Mouse (Mus musculus): ENCODE results near the gene Hnrnpl. TPM values are rescaled to one million over a fixed set of nuclear protein-coding genes. Genes with fewer than 3 reads are reported as not detected.

Hnrnpl gene
- total and polyA plus RNA-seq, 3 experiments: 192 to 208 (median 206) TPM

GRCm38 (mm10) chr7:28860898-28861297 is 52.6 kb downstream of the Hnrnpl start:
- Histone ChIP-seq H3K4me1 (ENCODE audit: control insufficient read depth, insufficient read depth, low read length) (no peaks in the 10 kb centered on the region), H3K9ac (ENCODE audit: low read depth, low read length) (no peak overlapping the region), H3K27ac (no peak overlapping the region), H3K36me3 (ENCODE audit: control insufficient read depth, insufficient read depth, low read length) (no peaks in the 10 kb centered on the region), H3K4me3 (no peak overlapping the region), H3K27me3 (ENCODE audit: control insufficient read depth, insufficient read depth, low read length) (no peaks in the 10 kb centered on the region), H3K79me2 (replicated peaks; ENCODE audit: control insufficient read depth, insufficient read depth, low read length) (no peaks in the 10 kb centered on the region)
- DNase-seq: no peak
- intact Hi-C loops (cut with DNase I): no loop called here
- peak; percentile 32 for TF ChIP-seq CTCF (IDR thresholded peaks at IDR 0.05)
- no peak for TF ChIP-seq EP300 (IDR thresholded peaks at IDR 0.05; ENCODE audit: insufficient read depth, low read depth, low read length)
- 84% methylated on average over 6 of the region's 6 CpGs for whole genome bisulfite sequencing

- Histone ChIP-seq H3K4me1 (ENCODE audit: control insufficient read depth, insufficient read depth, low read length) (peaks cover 4% of the 10 kb centered on the region), H3K36me3 (ENCODE audit: control insufficient read depth, insufficient read depth, low read length) (no peaks in the 10 kb centered on the region), H3K4me3 (no peak overlapping the region), H3K27ac (no peak overlapping the region), H3K79me2 (replicated peaks; ENCODE audit: control insufficient read depth, insufficient read depth, low read length) (no peaks in the 10 kb centered on the region), H3K27me3 (ENCODE audit: control insufficient read depth, insufficient read depth, low read length) (no peaks in the 10 kb centered on the region), H3K9ac (ENCODE audit: low read depth, low read length) (no peak overlapping the region)
- no peak for TF ChIP-seq EP300 (IDR thresholded peaks at IDR 0.05; ENCODE audit: insufficient read depth, low read depth, low read length)
- TF ChIP-seq POLR2A (IDR thresholded peaks at IDR 0.05; ENCODE audit: insufficient read depth, low read depth, low read length): no peak
- no peak for TF ChIP-seq CTCF (IDR thresholded peaks at IDR 0.05)
- 72% methylated on average over 15 of the region's 15 CpGs for WGBS
- peak in 1 of 2 experiments; percentile 14 for DNase-seq
- intact Hi-C loops (cut with DNase I): no loop called here
These were observed 54.6 kb downstream of the Hnrnpl start for GRCm38 (mm10) chr7:28862817-28863499.

GRCm38 (mm10) chr7:28863540-28863939 is 55.2 kb downstream of the Hnrnpl start, which contains the start of gene Lgals7:
TSS of gene Lgals7 (plus strand) at chr7:28863853.
- H3K27ac ChIP-seq: no peak within 1 kb of the TSS
- TF ChIP-seq POLR2A (IDR thresholded peaks at IDR 0.05; ENCODE audit: insufficient read depth, low read depth, low read length) (no peak), EP300 (IDR thresholded peaks at IDR 0.05; ENCODE audit: insufficient read depth, low read depth, low read length) (no peak), CTCF (IDR thresholded peaks at IDR 0.05) (no peak)
- H3K36me3 ChIP-seq (ENCODE audit: control insufficient read depth, insufficient read depth, low read length): no peaks in the 10 kb centered on the region
- no peak within 1 kb of the TSS for H3K4me3 ChIP-seq
- no peak within 1 kb of the TSS for H3K9ac ChIP-seq (ENCODE audit: low read depth, low read length)
- no peaks in the 10 kb centered on the region for H3K27me3 ChIP-seq (ENCODE audit: control insufficient read depth, insufficient read depth, low read length)
- no peaks in the 10 kb centered on the region for H3K79me2 ChIP-seq (replicated peaks; ENCODE audit: control insufficient read depth, insufficient read depth, low read length)
- DNase-seq: no peak
- H3K4me1 ChIP-seq (ENCODE audit: control insufficient read depth, insufficient read depth, low read length): peaks cover 4% of the 10 kb centered on the region
- intact Hi-C loops (cut with DNase I): no loop called here
- WGBS: 67% methylated on average over 6 of the region's 6 CpGs

- DNase-seq: no peak
- Histone ChIP-seq H3K79me2 (replicated peaks; ENCODE audit: control insufficient read depth, insufficient read depth, low read length) (no peaks in the 10 kb centered on the region), H3K27me3 (ENCODE audit: control insufficient read depth, insufficient read depth, low read length) (no peaks in the 10 kb centered on the region), H3K9ac (ENCODE audit: low read depth, low read length) (no peak overlapping the region), H3K4me1 (ENCODE audit: control insufficient read depth, insufficient read depth, low read length) (peaks cover 4% of the 10 kb centered on the region), H3K36me3 (ENCODE audit: control insufficient read depth, insufficient read depth, low read length) (no peaks in the 10 kb centered on the region), H3K4me3 (no peak overlapping the region), H3K27ac (no peak overlapping the region)
- WGBS: 56% methylated on average over 9 of the region's 9 CpGs
- intact Hi-C loops (cut with DNase I): no loop called here
- TF ChIP-seq CTCF (IDR thresholded peaks at IDR 0.05) (no peak), EP300 (IDR thresholded peaks at IDR 0.05; ENCODE audit: insufficient read depth, low read depth, low read length) (no peak), POLR2A (IDR thresholded peaks at IDR 0.05; ENCODE audit: insufficient read depth, low read depth, low read length) (no peak)
These were observed 56.0 kb downstream of the Hnrnpl start for GRCm38 (mm10) chr7:28864288-28864750.

GRCm38 (mm10) chr7:28865481-28866300 is 57.4 kb downstream of the Hnrnpl start:
- peak overlapping the region; percentile 55 for H3K27ac ChIP-seq
- peak; percentile 86 to 90 for DNase-seq
- peak overlapping the region; percentile 24; the same call in 1 of the 2 replicates for H3K4me3 ChIP-seq
- no peaks in the 10 kb centered on the region for H3K27me3 ChIP-seq (ENCODE audit: control insufficient read depth, insufficient read depth, low read length)
- TF ChIP-seq CTCF (IDR thresholded peaks at IDR 0.05) (peak; percentile 30), EP300 (IDR thresholded peaks at IDR 0.05; ENCODE audit: insufficient read depth, low read depth, low read length) (no peak), POLR2A (IDR thresholded peaks at IDR 0.05; ENCODE audit: insufficient read depth, low read depth, low read length) (peak; percentile 70)
- 38% methylated on average over 33 of the region's 33 CpGs for WGBS
- H3K4me1 ChIP-seq (ENCODE audit: control insufficient read depth, insufficient read depth, low read length): peaks cover 4% of the 10 kb centered on the region
- no peaks in the 10 kb centered on the region for H3K36me3 ChIP-seq (ENCODE audit: control insufficient read depth, insufficient read depth, low read length)
- H3K9ac ChIP-seq (ENCODE audit: low read depth, low read length): peak overlapping the region; percentile 20; the same call in 1 of the 2 replicates
- no peaks in the 10 kb centered on the region for H3K79me2 ChIP-seq (replicated peaks; ENCODE audit: control insufficient read depth, insufficient read depth, low read length)
- intact Hi-C loops (cut with DNase I): loop anchor here (5.0 kb wide), 1 partner anchor 38 kb away; the partner anchor contains the start of gene Ech1

Measured in heart, adult 2 months (tissue).